Mouse (Mus musculus): ENCODE results near the gene Sipa1l3.

The Sipa1l3 gene

DNA sequence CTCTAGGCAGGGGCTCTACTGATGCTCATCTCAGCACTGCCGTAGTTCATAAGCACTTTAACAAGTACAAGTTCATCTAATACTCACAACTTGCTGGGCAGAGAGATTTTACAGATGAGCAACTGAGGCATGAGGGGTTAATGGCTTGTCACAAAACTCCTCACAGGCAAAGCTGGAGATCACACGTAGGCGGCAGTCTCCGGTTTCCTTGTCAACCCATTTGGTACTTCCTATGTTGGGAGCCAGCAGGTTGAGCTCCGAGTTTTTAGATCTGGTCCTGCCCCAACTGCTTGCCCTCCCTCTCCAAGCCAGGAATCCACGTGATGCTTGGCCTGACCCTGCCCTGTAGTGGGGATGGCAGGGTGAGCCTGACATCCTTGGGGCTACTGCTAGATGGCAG, 191.4 kb downstream of the Sipa1l3 start:
- no peak for DNase-seq

DNA sequence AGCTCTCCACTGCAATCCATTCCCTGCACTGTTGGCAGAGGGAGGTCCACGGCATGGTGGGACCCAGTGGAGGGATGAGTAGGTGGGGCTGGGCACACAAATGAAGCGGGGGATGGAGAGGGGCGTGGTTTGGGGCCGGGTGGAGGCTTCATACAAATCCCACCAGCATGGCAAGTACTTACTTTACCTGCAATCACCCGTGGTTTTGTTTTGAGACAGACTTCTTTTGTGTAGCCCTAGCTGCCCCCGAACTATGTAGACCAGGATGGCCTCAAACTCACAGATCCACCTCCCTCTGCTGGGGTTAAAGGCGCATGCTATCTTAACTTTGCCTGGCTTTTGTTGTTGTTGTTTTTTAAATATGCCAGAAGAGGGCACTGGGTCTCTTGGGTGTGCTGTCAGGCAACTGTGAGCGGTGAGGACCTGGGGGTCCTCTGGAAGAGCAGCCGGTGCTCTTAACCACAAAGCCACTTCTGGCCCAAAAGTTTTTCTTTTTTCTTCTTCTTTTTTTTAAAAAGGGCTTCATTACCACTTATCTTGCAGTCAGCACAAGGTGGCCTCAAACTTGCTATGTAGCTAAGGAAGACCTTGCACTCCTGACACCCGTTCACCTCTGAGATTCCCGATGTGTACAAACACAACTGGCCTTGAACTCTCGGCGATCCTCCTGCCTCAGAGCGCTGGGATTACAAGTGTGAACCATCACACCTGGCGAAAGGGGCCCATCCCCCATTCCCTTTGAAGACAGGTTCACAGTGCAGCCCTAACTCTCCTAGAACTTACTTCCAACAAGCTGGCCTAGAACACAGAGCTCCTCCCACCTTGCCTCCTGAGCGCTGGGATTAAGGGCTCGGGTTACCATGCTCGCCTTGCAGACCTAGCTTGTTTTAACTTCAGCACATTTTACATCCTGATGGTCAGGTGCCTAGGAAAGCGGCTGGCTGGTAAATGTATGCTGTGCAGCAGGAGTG, 198.8 kb downstream of the Sipa1l3 start:
- no peak for DNase-seq

DNA sequence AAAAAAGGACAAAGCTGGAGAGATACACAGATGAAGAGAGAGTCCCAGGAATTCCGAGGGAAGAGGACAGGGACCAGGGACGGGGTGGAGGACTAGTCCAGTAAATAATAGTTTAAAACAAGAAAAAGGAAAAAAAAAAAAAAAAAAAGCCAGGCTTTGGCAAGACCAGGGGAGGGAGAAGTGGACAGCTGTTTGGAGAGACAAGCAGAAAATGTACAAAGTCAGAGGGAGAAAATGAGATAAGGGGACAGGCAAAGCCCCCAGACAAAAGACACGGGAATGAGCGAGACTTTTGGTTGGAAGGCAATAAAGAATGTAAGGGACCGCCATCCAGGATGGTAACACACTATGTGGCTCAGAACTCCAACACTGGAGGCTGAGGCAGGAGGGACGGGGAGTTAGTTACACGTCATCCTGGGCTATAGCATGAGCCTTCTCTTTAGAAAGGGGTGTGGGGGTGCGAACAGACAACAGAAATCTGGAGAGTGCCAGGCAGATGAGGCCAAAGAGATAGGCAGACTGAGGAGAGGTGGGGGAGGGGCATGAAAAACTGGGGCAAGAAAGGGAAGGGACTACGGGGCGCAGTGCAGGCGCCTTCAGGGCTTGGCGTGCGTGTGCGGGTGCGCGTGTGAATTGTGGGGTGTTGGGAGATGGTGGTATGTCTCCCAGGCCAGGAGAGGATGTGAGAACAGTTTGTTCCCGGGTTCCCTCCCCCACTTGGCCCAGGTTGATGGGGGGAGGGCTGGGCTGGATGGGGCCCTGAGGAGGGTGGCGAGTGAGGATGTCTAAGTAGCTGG, 200.1 kb downstream of the Sipa1l3 start:
- DNase-seq: no peak

DNA sequence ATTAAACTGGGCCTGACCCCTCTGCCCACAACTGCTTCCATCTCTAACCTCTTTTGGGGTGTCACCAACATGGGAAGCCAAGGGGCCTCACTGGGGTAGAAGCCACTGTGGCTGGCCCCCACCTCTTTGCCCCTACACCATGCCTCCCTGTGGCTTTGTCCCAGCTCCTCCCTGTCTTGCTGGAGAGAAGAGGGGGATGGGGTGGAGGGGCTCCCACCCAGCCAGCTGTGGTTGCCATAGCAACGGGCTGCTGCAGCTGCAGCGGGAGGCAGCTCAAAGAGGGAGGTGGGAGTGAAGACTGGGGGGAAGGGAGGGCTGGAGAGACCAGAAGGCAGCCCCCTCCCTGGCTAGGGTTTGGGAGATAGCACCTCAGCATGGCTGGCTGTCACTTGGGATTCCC, 200.9 kb downstream of the Sipa1l3 start:
- DNase-seq: no peak

DNA sequence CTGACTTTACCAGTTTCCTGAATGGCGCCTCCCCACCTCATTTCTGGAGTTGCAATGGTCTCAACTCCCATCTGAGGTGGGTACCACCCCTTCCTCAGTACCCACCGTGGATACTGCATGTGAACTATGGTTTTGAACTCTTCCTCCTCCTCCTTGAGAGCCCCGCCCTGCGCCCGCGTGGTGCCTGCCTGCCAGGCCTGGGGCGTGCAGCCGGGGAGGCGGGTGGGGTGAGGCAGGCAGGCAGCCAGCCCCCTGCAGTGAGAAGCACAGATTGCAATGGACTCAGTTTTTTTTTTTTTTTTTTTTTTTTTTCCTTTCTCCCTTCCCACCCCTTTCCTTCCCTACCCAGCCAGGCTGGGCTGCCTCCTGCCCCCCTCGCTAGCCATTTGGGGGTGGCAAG, 201.5 kb downstream of the Sipa1l3 start:
- no peak for DNase-seq

DNA sequence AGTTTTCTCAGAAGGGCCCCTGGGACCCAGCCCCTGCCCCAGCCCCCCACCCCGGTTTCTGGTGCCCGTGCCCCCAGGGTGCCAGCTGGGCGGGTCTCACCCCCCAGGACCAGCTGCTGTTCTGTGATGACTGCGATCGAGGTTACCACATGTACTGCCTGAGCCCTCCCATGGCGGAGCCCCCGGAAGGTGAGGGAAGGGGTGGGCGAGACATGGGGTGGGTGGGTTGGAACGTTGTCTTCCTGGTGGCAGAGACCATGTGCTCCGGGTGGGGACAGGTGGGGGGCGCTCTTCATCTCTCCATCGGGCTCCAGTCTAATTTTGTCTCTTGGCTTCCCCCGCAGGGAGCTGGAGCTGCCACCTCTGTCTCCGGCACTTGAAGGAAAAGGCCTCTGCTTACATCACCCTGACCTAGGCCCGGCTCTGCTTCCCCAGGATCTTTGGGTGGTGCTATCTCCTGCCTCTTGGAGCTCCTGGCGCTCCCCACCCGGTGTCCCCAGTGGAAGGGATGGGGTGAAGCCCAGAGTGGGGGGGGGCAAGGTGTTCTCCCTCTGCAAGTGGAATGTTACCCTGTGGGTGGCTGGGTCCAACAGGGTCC, 202.2 kb downstream of the Sipa1l3 start:
- no peak for DNase-seq

DNA sequence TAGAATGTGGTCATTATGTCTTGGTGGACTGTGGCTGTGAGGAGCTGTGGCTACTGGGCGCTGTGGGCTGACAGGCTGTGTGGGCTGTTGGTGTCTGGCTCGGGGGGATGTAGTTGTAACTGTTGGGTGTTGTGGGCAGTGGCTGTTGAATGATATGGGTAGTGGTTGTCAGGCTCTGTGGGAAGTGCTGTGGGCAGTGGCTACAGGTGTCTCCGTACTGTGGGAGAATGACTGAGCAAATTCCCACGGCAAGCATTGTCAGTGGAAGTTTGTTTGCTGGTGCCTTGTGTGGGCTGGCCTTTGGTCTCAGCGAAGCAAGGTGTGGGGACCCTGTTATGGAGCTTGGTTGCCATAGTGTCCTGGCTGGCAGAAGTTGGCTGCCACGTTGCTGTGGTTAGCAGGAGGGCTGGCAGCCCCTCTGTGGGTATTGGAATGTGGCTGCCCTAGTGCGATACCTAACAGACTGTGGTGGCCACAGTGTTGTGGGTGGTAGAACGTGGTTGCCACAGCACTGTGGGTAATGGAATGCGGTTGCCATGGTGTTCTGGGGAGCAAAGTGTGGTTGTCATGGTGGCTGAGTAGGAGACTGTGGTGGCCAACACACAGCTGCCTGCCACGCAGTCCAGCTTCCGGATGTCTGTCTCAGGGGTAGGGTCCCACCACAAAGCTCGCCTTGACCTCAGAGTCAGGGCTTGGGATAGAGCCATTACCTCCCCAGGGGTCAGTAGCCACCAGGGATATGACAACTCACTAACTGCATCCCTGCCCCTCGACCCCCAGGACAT, 203.4 kb downstream of the Sipa1l3 start:
- DNase-seq: no peak

DNA sequence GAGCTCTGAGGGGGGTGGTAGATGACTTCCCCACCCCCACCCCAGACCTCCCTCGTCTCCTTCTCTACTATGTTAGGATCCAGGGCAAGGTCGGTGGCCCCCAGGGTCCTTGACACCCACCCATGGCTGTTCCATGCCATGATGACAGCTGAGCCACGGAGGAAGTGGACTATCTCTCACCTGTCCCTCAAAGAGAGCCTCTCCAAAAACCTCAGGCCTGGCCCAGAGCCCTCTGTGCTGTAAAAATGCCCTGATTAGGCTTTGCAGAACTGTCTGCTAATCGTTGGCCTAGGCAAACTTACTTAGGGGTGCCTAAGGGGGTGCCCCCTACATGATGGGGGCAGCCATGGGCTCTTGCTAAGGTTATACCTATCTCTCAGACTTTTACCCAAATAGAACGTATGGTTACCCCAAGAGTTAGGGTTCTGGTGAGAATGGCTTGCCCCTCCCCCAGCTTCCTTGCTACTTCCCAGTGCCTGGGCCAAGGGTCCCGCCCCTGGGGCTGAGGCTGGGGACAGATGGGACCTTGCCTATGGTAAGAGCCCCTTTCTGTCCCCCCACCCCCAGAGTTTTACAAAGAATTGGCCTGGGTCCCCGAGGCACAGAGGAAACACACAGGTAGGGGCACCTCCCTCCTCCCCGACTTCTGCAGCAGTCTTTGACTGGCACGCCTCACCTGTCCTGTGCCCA, 204.7 kb downstream of the Sipa1l3 start:
- no peak for DNase-seq

DNA sequence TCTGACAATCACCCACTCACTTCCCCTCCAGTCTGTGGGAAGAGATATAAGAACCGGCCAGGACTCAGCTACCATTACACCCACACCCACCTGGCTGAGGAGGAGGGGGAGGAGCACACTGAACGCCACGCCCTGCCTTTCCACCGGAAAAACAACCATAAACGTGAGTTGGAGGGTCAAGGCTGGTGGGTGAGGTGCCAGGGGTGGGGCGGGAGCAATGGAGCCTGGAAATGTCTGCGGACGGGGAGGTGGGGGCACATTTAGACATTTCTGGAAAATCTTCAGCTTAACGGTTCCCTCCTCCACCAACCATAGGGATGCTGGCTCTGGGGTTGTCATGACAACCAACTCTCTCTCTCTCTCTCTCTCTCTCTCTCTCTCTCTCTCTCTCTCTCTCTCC, 205.4 kb downstream of the Sipa1l3 start:
- no peak for DNase-seq

DNA sequence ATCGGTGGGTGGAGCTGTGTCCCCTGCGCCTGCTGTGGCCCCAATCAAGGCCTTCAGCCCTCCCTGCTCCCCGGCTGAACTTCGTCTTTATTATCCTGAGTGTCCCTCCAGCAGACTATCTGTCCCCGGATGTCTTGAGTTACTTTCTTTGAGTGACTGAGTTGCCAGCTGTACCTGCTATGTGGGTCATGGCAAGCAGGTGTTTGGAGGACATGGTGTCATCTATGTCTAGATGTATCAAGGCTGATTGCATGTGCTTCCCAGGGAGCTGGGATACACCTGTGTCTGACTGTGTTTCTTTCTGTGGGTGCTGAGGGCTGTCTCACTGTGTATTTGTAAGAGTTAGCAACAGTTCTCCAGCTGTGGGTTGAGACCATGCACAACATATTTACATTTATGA, 208.7 kb downstream of the Sipa1l3 start:
- no peak for DNase-seq

DNA sequence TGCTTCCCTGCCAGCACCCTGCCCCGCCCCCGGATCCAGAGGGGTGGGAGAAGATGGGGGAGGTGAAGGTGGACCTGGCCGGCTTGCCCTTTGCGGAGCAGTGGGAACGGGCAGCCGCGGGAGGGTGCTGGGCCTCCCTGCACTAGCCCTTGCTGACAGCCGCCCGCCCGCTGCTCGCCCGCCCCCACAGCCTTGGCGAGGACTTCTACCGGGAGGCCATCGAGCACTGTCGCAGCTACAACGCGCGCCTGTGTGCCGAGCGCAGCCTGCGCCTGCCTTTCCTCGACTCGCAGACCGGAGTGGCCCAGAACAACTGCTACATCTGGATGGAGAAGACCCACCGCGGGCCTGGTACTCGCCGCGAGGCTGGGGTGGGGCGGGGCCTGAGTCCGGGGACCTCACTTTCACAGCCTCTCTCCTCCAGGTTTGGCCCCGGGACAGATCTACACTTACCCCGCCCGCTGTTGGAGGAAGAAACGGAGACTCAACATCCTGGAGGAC, 209.2 kb downstream of the Sipa1l3 start:
- DNase-seq: peak in 1 of 2 experiments; percentile 17

DNA sequence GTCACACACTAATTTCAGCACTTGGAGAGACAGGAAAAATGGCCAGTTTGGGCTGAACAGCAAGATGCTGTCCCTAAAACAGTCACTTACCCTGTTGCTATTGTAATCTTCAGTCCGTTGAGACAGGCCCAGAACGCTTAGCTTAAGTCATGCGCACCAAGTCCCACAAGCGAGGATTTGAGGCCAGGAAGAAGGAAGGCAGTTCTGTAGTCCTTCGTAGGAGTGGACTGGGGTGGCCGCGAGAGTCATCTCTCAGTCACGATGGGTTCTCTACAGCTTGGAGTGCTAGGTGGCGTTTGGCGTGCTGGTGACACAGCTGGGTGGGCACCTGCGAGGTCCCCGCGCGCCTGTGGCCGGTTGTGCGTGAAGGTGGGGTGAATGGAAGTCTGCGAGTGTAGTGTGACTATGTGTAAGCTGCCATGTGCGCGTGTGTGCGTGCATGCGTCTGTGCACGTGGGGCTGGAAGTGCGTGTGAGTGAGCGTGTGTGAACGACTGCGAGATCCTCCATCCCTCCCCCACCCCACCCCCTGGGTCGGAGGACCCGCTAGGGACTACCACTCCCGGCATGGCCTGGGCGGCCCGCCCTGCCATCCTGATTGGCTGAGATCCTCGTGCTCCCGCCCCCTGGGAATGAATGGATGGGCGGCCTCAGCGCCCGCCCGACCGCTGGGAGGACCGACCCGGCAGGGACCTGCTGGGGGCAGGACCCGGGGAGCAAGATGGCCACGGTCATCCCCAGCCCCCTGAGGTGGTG, 210.9 kb downstream of the Sipa1l3 start:
- peak; percentile 52 for DNase-seq

DNA sequence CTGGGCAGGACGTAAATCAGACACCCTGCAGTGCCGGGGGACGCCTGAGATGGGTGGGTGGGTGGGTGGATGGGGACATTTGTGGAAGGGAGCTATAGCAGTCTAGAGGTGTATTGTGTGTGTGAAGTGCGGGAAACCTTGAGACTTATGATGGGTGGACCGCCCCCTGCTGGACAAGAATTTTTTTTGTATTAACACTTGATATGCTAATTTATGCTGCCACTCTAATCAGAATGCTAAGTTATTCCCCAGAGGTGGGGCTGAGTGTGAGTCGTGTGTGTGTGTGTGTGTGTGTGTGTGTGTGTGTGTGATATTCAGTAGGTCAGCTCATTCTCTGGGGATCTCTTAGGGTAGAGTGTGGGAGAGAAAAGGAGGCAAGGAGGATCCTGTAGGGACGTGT, 211.8 kb downstream of the Sipa1l3 start:
- DNase-seq: peak; percentile 68 to 76

DNA sequence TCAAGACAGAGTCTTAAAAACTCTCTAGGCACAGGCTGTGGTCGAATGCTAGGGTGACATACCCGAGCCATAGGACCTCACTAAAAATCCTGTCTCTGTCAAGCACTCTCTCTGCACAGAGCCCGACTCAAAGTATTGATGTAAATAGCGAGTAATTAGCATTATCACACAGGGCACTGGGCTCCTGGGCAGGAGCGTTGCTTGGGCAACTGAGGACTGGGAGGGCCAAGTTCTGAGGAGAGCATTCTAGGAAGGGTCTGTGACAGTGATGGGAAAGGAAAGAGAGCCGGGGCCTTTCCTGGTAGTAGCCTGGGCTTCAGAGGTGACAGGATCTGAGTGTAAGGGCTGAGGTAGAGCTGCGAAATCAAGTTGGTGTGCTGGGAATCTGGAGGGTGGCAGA, 212.3 kb downstream of the Sipa1l3 start:
- DNase-seq: no peak

DNA sequence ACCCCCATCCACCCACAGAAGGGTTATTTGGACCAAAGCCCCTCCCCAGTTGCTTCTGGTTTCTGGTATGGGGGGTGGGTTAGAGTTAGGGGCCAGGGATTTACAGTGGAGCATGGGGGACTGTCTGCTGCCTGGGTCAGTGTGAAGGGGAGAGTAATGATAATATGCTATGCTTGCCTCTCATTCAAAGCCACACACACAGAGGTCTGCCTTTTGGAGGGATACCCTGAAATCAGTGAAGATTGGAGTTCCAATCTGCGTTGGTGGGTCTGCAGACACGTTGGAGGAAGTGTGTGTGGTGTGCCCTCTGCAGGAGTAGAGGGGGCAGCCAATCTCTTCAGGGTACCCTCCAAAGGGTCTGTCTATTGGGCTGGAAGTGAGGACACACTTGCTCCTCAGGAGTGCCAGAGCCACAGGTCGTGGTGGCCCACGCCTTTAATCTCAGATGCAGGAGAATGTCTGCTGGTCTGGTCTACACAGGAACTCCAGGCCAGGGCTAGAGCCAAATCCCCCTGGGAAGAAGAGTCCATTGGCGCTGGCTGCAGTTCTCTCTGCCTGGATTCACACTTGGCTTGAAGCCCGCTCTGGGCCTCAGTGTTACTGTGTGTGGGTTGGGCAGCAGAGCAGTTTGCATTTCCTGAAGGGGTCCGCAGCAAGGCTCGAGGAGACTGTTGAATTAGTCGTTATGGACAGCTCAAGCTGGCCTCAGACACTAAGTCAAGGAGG, 213.0 kb downstream of the Sipa1l3 start:
- no peak for DNase-seq

DNA sequence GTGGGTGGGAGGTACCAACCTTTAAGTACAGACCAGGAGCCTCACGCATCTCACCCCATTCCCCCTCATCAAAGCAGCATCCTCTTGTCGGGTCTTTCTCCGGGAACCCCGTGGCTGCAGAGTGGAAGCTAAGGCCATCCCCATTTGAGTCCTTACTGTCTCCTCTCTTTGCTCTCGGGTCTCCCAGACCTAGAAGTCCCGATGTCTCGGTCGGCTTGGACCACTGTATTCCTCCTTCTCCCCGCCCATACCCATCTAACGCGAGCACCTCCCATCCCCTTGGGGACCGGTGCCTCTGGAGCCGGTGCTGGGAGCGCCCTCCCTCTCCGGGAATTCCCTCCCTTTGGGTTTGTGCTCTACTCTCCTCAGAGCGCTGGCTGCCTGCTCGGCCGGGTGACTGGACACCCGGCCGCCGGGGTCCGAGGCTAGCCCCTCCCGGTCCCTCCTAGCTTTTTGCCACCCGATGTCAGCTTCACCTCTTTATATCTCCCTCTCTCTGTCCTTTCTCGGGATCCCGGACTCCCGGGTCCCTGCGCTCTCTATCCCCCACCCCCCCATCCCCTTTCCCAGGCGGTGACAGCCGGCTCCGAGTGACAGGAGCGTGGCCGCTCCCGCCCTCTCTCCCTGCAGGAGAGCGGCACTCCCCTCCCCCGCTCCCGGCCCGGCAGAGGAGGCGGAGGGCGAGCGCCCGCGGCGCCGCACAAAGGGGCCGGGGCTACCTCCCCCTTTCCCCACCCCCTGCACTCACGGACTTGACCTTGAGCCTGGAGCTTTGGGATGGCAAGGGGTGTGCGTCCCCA, 213.8 kb downstream of the Sipa1l3 start:
- DNase-seq: peak in 1 of 2 experiments; percentile 17

DNA sequence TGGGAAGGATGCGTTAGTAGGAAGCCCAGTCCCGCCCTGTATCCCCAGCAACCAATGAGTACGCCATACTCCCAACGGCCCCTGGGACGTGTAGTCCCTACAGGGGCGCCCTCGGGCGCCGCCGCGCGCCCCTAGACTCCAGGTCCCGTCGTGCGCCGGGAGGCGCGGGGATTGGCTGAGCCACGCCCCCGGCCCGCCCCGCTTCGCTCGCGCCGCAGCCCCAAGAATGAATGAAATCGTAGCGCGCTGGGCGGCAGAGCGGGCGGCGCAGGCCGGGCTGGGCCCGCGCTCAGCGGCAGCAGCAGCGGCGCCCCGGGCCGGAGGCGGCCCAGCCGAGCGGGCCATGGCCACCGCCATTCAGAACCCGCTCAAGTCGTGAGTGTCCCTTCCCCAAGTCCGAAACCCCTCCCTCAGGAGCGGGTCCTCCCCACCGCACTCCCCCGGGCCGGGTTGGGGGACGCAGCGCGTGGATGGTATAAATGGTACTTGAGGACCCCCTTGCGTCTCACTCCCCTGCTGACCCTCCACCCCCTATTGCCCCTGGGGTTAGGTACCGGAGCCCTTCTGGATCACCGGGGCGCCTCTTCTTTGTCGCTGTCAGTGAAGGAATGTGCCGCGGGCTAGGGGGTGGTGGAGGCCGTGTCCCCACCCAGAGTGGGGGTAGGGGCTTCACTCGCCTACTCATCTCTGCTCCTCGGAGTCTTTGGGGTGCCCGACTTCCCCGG, 214.5 kb downstream of the Sipa1l3 start, which contains the start of gene Dpf1:
Dpf1 (plus strand) TSS at position 214 of the 725 bp plus-strand sequence.
- DNase-seq: peak; percentile 45 to 46

DNA sequence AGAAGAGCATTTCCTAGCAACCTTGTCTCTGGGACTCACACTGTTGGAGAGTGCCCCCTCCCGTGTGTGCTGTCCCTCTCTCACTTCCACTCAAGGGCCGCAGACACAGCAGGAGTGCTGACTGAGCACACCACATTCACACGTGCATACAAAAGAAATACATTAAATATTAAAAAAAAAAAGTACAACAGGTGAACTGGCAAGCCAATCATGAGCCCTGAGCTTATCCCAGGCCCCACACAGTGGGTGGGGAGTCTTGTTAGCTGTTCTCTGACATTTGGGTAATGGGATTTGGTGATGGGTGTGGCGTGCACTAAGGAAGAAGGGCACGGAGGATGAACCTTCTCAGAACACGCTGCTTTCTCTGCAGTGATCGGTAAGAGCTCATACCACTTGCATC, 215.8 kb downstream of the Sipa1l3 start:
- DNase-seq: no peak

DNA sequence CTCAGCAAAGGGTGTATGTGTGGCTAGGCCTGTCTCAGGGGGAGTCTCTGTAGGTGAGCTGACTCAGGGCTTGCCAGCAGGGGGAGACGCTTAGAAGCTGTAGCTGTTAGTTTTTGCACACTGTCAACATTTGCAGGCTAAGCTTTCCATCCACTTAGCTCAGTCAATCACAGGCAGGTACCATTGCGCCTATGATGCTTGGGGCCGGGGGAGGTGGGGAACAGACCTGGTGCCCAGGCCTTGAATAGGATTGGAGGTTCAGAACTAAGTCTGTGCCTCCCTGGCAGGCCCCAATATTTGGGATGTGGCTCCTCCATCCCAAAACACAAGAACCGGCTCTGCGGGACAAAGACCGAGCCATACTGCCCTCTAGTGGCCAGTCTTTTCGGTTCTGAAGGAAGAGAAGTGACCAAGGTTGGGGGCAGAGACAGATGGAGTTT, 217.3 kb downstream of the Sipa1l3 start:
- peak; percentile 68 to 71 for DNase-seq

All from B cell, adult 2 months (primary cell).